Mouse (Mus musculus) embryonic facial prominence, embryonic 11.5 days (tissue): ENCODE measurements at regions not wholly inside any gene's neighbourhood (a gene's known extent, or its start where the extent isn't known, plus 50 kb on each side); places are given as distances from the start of the nearest gene placed in this dataset.

Source experiments
- ATAC-seq: fragments of 200-750 bp; cut with Nextera tagmentation; replicated peaks from 2 replicates; pipeline ENCODE4 v1.8.0; 2017; ENCODE audit warnings: low read depth; ENCODE audit not compliant: insufficient number of reproducible peaks, low FRiP score, low TSS enrichment
- DNase-seq: peaks from one replicate; pipeline ENCODE4 v3.0.0-alpha.2; 2015; ENCODE audit warnings: low spot score
- H3K27ac ChIP-seq: fragments of 300-500 bp; sonication (generic); replicated peaks from 2 replicates; pipeline ENCODE4 v1.5.1; 2014; ENCODE audit warnings: mild to moderate bottlenecking, low read depth, low read length, control low read depth
- H3K27me3 ChIP-seq: fragments of 300-500 bp; sonication (generic); 2 replicates; pipeline ENCODE4 v1.6.1; 2014; ENCODE audit warnings: mild to moderate bottlenecking, low read length, moderate library complexity, mixed read lengths; ENCODE audit not compliant: control insufficient read depth, insufficient read depth
- H3K36me3 ChIP-seq: fragments of 300-500 bp; sonication (generic); replicated peaks from 2 replicates; pipeline ENCODE4 v1.6.1; 2014; ENCODE audit warnings: low read depth, mild to moderate bottlenecking, low read length, moderate library complexity, mixed read lengths; ENCODE audit not compliant: control insufficient read depth, insufficient read depth
- H3K4me1 ChIP-seq: fragments of 300-500 bp; sonication (generic); 2 replicates; pipeline ENCODE4 v1.6.1; 2014; ENCODE audit warnings: low read length, mixed read lengths; ENCODE audit not compliant: control insufficient read depth, insufficient read depth
- H3K4me2 ChIP-seq: fragments of 300-500 bp; sonication (generic); 2 replicates; pipeline ENCODE4 v1.6.1; 2014; ENCODE audit warnings: low read depth, mild to moderate bottlenecking, control low read depth, low read length, moderate library complexity
- H3K4me3 ChIP-seq: fragments of 300-500 bp; sonication (generic); 2 replicates; pipeline ENCODE4 v1.5.1; 2014; ENCODE audit warnings: low read depth, low read length, control low read depth
- H3K9ac ChIP-seq: fragments of 300-500 bp; sonication (generic); replicated peaks from 2 replicates; pipeline ENCODE4 v1.6.1; 2014; ENCODE audit warnings: mild to moderate bottlenecking, control low read depth, low read length
- H3K9me3 ChIP-seq: fragments of 300-500 bp; sonication (generic); replicated peaks from 2 replicates; pipeline ENCODE4 v1.6.1; 2016; ENCODE audit warnings: mild to moderate bottlenecking, low read length, inconsistent platforms, mixed read lengths; ENCODE audit not compliant: control insufficient read depth
- WGBS: fragments of 180-500 bp; shearing (Covaris S2); extraction: QIAGEN DNeasy Blood & Tissue Kit; methylation state at CpG from one replicate; pipeline ENCODE4 v1.1.7; 2014; 5-methylcytosine and 5-hydroxymethylcytosine counted together

DNA sequence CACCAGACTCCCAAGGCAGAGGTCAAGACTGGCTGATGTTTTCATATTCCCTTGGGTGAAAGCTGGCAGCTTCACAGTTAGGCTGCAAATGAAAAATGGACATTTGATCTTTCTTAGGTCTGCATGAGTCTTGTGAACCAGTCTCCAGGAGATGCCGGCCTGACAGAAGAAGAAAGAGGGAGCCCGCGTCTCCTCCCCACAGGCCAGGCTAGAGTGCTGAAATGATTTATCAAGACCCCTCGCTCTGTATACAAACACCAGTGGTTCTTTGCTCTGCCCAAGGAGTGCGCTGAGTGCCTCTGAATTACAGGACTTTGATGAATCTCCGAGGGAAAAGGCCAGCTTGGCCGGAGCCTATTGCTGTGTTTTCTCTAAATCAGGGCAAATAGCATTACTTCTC is 355.7 kb downstream of the Adra2a start:
- Histone ChIP-seq H3K27me3 (no peaks in the 10 kb centered on the region), H3K4me3 (no peak overlapping the region), H3K27ac (no peak overlapping the region), H3K9me3 (no peaks in the 10 kb centered on the region), H3K4me1 (no peaks in the 10 kb centered on the region), H3K4me2 (no peak overlapping the region), H3K36me3 (no peaks in the 10 kb centered on the region), H3K9ac (no peak overlapping the region)
- DNase-seq (no peak), ATAC-seq (no peak)
- 72% methylated on average over 7 of the region's 7 CpGs for WGBS

DNA sequence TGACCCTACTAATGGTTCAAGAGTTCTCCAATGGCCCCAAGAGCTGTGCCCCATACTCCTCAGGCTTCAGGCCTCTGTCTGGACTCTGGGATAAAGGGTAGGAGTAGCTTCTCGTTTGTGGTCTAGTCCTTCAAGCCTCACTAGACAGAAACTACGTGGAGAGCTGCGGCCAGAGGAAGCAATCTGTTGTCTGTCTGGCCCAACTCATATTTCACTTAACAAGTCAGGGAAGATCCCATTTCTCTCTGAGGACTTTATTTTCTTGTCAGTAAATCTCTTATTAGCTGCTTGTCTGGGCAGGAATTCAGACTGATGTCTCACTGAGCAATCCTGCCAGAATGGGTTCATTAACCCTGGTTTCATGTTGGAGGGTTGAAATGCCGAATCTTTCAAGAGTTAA is 364.0 kb downstream of the Adra2a start:
- 76% methylated on average over 4 of the region's 4 CpGs for WGBS
- DNase-seq = no peak
- no peaks in the 10 kb centered on the region for H3K9me3 ChIP-seq
- no peaks in the 10 kb centered on the region for H3K27me3 ChIP-seq
- no peaks in the 10 kb centered on the region for H3K36me3 ChIP-seq
- no peak overlapping the region for H3K27ac ChIP-seq
- no peak overlapping the region for H3K9ac ChIP-seq
- no peak for ATAC-seq
- H3K4me3 ChIP-seq = no peak overlapping the region
- H3K4me1 ChIP-seq = no peaks in the 10 kb centered on the region
- no peak overlapping the region for H3K4me2 ChIP-seq

DNA sequence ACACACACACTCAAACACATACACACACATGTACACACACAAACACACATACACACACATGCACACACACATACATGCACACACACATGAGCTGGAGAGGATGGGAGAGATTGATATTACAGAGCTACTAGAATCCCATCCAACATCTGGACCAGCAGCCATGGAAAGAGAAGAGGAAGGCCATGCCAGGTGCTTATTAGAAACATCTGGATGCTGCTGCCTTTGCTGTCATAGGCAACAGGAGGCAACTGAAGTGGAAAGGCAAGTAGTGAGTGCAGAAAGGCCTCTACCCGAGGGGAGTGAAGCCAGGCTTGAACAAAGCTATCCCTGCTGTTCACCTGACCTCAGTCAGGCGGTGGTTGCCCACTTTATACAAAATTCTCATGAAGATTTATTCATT is 385.1 kb downstream of the Adra2a start:
- Histone ChIP-seq H3K27ac (no peak overlapping the region), H3K36me3 (no peaks in the 10 kb centered on the region), H3K9me3 (no peaks in the 10 kb centered on the region), H3K4me1 (no peaks in the 10 kb centered on the region), H3K4me2 (no peak overlapping the region), H3K9ac (no peak overlapping the region), H3K27me3 (no peaks in the 10 kb centered on the region), H3K4me3 (no peak overlapping the region)
- 37% methylated on average over 2 of the region's 2 CpGs for WGBS
- ATAC-seq = no peak
- peak; percentile 65 for DNase-seq

DNA sequence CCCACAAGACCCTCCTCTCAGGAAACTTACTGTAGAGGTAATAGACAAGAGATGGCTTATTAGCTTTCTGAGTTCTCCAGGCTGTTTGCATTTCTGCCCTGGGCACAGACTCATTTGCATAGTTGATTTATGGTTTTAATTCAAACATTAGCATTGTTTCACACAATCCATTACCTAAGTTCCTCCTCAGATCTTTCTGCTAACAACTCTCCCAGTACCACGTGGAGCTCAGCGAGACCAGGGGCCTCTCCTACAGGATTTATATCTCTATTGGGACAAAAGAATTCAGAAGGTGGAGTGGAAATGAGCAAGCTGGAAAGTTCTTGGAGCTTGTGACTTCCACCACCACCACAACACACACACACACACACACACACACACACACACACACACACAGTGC is 396.8 kb downstream of the Adra2a start:
- H3K4me1 ChIP-seq = no peaks in the 10 kb centered on the region
- no peak overlapping the region for H3K9ac ChIP-seq
- no peak overlapping the region for H3K27ac ChIP-seq
- H3K4me3 ChIP-seq = no peak overlapping the region
- DNase-seq (no peak), ATAC-seq (no peak)
- H3K36me3 ChIP-seq = no peaks in the 10 kb centered on the region
- H3K27me3 ChIP-seq = no peaks in the 10 kb centered on the region
- WGBS = 90% methylated on average over 2 of the region's 2 CpGs
- no peaks in the 10 kb centered on the region for H3K9me3 ChIP-seq
- no peak overlapping the region for H3K4me2 ChIP-seq

DNA sequence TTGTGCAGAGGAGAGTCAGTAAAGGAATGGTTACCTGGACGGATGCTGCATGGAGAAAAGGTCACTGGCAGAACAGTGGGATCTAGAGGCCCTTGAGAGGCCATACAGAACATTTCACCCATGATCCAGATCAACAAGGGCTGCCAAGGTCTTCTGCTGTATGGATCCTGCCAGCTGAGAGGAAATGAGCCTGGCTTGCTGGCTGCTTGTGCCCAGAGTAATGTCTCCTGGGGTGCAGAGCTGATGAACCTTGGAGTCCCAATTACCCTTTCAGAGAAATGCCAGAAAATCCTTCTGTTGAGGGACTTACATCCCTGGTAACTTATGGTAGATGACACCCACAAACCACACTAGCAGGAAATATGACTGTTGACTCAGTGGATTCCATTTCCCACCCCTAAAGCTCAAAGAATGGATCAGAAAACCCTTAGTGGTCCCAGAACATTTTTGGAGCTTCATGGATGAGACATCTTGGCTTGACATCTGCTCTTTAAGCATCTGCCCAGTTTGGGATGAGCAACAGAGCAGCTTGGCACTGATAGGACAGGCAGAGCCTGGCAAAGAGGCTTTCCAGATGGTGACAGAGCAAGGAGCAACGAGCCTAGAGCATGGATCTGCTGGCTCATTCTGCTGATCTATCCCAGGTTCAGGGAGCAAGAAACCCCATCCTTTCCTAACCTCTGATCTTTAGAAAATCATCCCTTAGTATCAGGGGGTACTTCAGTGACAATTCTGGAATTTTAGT is 416.6 kb downstream of the Adra2a start:
- DNase-seq = no peak
- Histone ChIP-seq H3K27me3 (no peaks in the 10 kb centered on the region), H3K4me2 (no peak overlapping the region), H3K4me3 (no peak overlapping the region), H3K36me3 (no peaks in the 10 kb centered on the region), H3K27ac (no peak overlapping the region), H3K9ac (no peak overlapping the region), H3K9me3 (no peaks in the 10 kb centered on the region), H3K4me1 (no peaks in the 10 kb centered on the region)
- WGBS = 58% methylated on average over 2 of the region's 2 CpGs
- ATAC-seq = no peak

DNA sequence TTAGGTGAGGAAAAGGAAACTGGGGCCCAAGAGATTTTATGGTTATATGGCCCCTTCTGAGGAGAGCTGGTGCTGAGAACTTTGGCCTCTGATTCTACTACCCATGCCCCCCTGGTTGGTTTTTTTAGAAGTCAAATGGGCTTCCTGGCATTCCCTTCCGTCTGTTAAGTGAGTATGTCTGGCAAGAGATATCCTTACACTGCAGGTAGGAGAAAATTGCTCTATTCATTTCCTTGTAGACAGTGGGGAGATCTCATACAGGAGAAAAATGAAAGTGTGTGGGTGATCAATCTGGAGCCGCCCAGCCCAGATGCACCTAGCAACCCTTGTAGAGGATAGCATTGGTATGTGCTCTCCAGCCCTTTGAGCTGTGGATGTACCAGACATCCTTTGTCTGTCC is 418.5 kb downstream of the Adra2a start:
- Histone ChIP-seq H3K4me3 (no peak overlapping the region), H3K9me3 (no peaks in the 10 kb centered on the region), H3K4me1 (no peaks in the 10 kb centered on the region), H3K9ac (no peak overlapping the region), H3K4me2 (no peak overlapping the region), H3K36me3 (no peaks in the 10 kb centered on the region), H3K27ac (no peak overlapping the region), H3K27me3 (no peaks in the 10 kb centered on the region)
- DNase-seq (no peak), ATAC-seq (no peak)
- 79% methylated on average over 2 of the region's 2 CpGs for WGBS

DNA sequence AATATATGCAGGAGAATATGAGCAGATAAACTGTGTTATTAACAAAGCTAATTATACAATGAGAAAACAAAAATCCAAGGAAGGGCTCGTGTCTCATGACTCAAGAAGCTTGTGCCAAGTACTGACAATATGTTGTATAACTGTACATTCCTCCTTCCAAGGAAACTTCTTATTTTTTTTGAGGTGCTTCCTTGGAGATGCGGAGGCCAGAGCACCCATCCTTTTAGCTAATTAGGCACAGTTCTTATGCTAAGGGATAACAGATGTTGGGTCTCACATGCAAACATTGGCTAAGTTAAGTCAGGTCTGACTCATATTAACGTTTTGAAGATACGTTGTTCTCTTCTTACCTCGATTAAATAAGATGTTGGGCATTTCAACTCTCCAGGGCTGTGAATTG is 426.1 kb downstream of the Adra2a start:
- Histone ChIP-seq H3K27me3 (no peaks in the 10 kb centered on the region), H3K9ac (no peak overlapping the region), H3K9me3 (no peaks in the 10 kb centered on the region), H3K4me2 (no peak overlapping the region), H3K36me3 (no peaks in the 10 kb centered on the region), H3K4me3 (no peak overlapping the region), H3K27ac (no peak overlapping the region), H3K4me1 (no peaks in the 10 kb centered on the region)
- 61% methylated on average over 5 of the region's 5 CpGs for WGBS
- ATAC-seq (no peak), DNase-seq (no peak)

DNA sequence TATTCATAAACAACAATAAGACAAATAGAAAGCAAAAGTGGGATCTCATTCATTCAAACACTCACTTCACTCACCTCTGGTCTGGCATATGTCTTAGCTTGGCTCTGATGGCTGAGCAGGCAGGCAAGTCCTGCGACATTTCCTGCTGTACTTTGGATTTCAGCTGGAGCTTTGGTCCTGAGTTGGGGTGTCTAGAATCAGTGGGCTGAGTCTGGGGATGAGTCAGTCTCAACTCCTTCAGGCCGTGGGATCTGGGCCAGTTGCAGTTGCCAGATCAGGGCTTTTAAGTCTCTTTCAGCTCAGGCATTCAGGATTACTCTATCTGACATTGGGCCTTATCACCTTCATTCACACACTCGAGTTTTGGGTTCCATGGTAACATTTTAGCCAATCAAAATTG is 454.1 kb downstream of the Adra2a start:
- WGBS = 84% methylated on average over 3 of the region's 3 CpGs
- no peak overlapping the region for H3K27ac ChIP-seq
- no peaks in the 10 kb centered on the region for H3K9me3 ChIP-seq
- no peak overlapping the region for H3K9ac ChIP-seq
- H3K4me2 ChIP-seq = no peak overlapping the region
- no peaks in the 10 kb centered on the region for H3K4me1 ChIP-seq
- H3K36me3 ChIP-seq = no peaks in the 10 kb centered on the region
- no peaks in the 10 kb centered on the region for H3K27me3 ChIP-seq
- DNase-seq (no peak), ATAC-seq (no peak)
- no peak overlapping the region for H3K4me3 ChIP-seq
